Mouse (Mus musculus) heart, postnatal 14 days (tissue): Measurements from ENCODE around the gene Chil5. TPM values are rescaled to one million over a fixed set of nuclear protein-coding genes. Genes with fewer than 3 reads are reported as not detected.

Experiments used
- total RNA-seq, 2 experiments: library from RNA; stranded (reverse); gene quantifications; 2 replicates each; pipeline ENCODE4 v1.2.3; 2021

Gene Chil5
- total RNA-seq, 2 experiments from 2014 or later: not detected

Other genes starting within 250 kb of the Chil5 start
- 100 to 1,000 TPM; 103 to 116 TPM for gene Rap1a, start 231.5 kb downstream of the Chil5 start, total RNA-seq
- gene Adora3, start 162.0 kb downstream of the Chil5 start, total RNA-seq: under 1 TPM in 1 of 2 experiments, not detected in 1; 0.24 TPM
- under 1 TPM in 1 of 2 experiments, not detected in 1; 0.24 TPM for gene Tmigd3, start 161.9 kb downstream of the Chil5 start, total RNA-seq
- under 1 TPM; 0.81 to 0.88 TPM for gene I830077J02Rik, start 100.2 kb downstream of the Chil5 start, total RNA-seq
- 10 to 100 TPM; 38.9 to 47.3 TPM for gene Wdr77, start 73.4 kb downstream of the Chil5 start, total RNA-seq
- gene Atp5f1, start 72.7 kb downstream of the Chil5 start, total RNA-seq: 1,000 to 10,000 TPM; 1,017 to 1,034 TPM
- gene Ovgp1, start 59.1 kb downstream of the Chil5 start, total RNA-seq: under 1 TPM; 0.38 to 0.56 TPM
- gene Pifo, start 18.2 kb downstream of the Chil5 start, total RNA-seq: under 1 TPM in 1 of 2 experiments, not detected in 1; 0.31 TPM
- gene Chia1, start 80.4 kb upstream of the Chil5 start, total RNA-seq: not detected
- under 1 TPM in 1 of 2 experiments, not detected in 1; 0.51 TPM for gene Chil3, start 134.8 kb upstream of the Chil5 start, total RNA-seq
- not detected for gene Chil4, start 186.7 kb upstream of the Chil5 start, total RNA-seq